Mouse (Mus musculus): Measurements from ENCODE around the gene Gm20388. TPM values are rescaled to one million over a fixed set of nuclear protein-coding genes. Genes with fewer than 3 reads are reported as not detected.

Gene Gm20388
- polyA plus RNA-seq, 1 experiment: 18.7 TPM

GRCm38 (mm10) chr8:122326114-122326542 lies 2415.5 kb downstream of the Gm20388 start:
- no peaks in the 10 kb centered on the region for H3K27me3 ChIP-seq (ENCODE audit: control insufficient read depth, insufficient read depth, low read length)

DNA sequence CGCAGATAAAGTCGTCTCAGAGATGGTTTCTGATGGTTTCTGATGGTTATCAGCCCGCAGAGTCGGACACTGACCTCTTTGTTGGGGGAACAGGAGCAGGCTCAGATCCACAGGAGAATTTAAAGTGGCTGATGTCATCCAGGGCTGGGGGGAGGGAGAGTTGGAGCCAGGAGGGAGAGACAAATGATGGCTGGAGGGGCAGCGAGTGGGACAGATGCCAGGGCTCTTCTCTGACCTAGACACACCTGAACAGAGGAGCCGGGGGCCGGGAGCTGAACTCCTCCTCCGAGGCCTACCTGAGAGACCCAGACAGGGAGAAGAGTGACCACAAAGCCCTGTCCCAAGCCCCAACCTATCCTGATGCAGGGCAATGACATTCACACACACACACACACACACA lies 2418.4 kb downstream of the Gm20388 start:
- no peak for DNase-seq
- Histone ChIP-seq H3K27me3 (ENCODE audit: control insufficient read depth, insufficient read depth, low read length) (no peaks in the 10 kb centered on the region), H3K27ac (ENCODE audit: insufficient read depth, low read length) (no peak overlapping the region), H3K4me3 (replicated peaks; ENCODE audit: insufficient read depth, low read depth, low read length) (no peak overlapping the region), H3K4me1 (ENCODE audit: control insufficient read depth, insufficient read depth, low read length) (peaks cover 9% of the 10 kb centered on the region)
- 79% methylated on average over 8 of the region's 8 CpGs for WGBS
- TF ChIP-seq CTCF (IDR thresholded peaks at IDR 0.05; ENCODE audit: borderline replicate concordance, insufficient read depth, low read depth, low read length): no peak
- TF ChIP-seq POLR2A (IDR thresholded peaks at IDR 0.05; ENCODE audit: borderline replicate concordance, insufficient read depth, low read length): no peak

More at GRCm38 (mm10) chr8:122326114-122326542, 2415.5 kb downstream of the Gm20388 start:
- no peak for DNase-seq
- Histone ChIP-seq H3K27ac (ENCODE audit: insufficient read depth, low read length) (no peak overlapping the region), H3K4me3 (replicated peaks; ENCODE audit: insufficient read depth, low read depth, low read length) (no peak overlapping the region), H3K4me1 (ENCODE audit: control insufficient read depth, insufficient read depth, low read length) (peaks cover 15% of the 10 kb centered on the region)
- TF ChIP-seq CTCF (IDR thresholded peaks at IDR 0.05; ENCODE audit: borderline replicate concordance, insufficient read depth, low read depth, low read length) (no peak), POLR2A (IDR thresholded peaks at IDR 0.05; ENCODE audit: borderline replicate concordance, insufficient read depth, low read length) (no peak)
- 85% methylated on average over 14 of the region's 14 CpGs for WGBS

- DNase-seq: no peak
- H3K27me3 ChIP-seq (ENCODE audit: control insufficient read depth, insufficient read depth, low read length): no peaks in the 10 kb centered on the region
- no peak overlapping the region for H3K27ac ChIP-seq (ENCODE audit: insufficient read depth, low read length)
- no peak for TF ChIP-seq CTCF (IDR thresholded peaks at IDR 0.05; ENCODE audit: borderline replicate concordance, insufficient read depth, low read depth, low read length)
- no peak for TF ChIP-seq POLR2A (IDR thresholded peaks at IDR 0.05; ENCODE audit: borderline replicate concordance, insufficient read depth, low read length)
- H3K4me3 ChIP-seq (replicated peaks; ENCODE audit: insufficient read depth, low read depth, low read length): no peak overlapping the region
- H3K4me1 ChIP-seq (ENCODE audit: control insufficient read depth, insufficient read depth, low read length): peaks cover 9% of the 10 kb centered on the region
- 86% methylated on average over 22 of the region's 22 CpGs for WGBS
Observed at GRCm38 (mm10) chr8:122329553-122330239, 2419.1 kb downstream of the Gm20388 start.

DNA sequence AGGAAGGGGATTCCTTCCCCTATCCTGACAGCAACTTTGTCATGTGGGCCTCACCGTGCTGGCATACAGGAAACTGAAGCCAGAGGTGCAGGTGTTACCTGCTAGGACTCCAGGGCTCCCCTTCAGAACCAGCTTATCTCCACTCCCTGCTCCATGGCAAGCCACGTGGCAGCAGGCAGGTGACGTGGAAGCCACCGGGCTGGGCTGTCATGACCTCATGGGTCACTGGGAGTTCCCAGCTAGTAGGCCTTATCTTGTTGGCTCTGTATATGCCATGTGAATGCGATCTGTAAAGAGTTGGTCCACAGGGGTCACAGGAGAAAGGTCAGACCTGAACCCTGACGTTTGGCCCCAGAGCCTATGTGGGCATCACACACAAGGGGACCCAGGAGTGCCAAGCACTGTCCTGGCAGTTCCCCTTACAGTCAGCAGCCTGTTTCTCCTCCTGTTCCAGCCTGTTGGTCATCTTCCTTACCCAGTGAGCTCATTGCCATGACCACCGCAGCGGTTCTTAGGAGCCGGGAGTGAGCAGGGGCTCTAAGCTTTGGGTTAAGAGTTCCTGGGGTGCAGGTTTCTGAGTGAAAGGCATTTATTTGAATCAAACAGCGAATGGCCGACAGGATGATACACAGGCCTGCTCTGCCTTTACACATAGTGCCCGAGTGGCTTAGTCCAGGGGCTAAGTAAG lies 2419.9 kb downstream of the Gm20388 start:
- WGBS: 88% methylated on average over 12 of the region's 12 CpGs
- H3K27ac ChIP-seq (ENCODE audit: insufficient read depth, low read length): no peak overlapping the region

GRCm38 (mm10) chr8:122331134-122331523 lies 2420.5 kb downstream of the Gm20388 start:
- TF ChIP-seq POLR2A (IDR thresholded peaks at IDR 0.05; ENCODE audit: borderline replicate concordance, insufficient read depth, low read length) (no peak), CTCF (IDR thresholded peaks at IDR 0.05; ENCODE audit: borderline replicate concordance, insufficient read depth, low read depth, low read length) (no peak)
- DNase-seq: no peak
- 65% methylated on average over 3 of the region's 3 CpGs for WGBS

More for the DNA sequence above, 2419.9 kb downstream of the Gm20388 start:
- TF ChIP-seq CTCF (IDR thresholded peaks at IDR 0.05; ENCODE audit: borderline replicate concordance, insufficient read depth, low read depth, low read length) (no peak), POLR2A (IDR thresholded peaks at IDR 0.05; ENCODE audit: borderline replicate concordance, insufficient read depth, low read length) (no peak)
- no peak for DNase-seq
- no peaks in the 10 kb centered on the region for H3K27me3 ChIP-seq (ENCODE audit: control insufficient read depth, insufficient read depth, low read length)
- H3K4me3 ChIP-seq (replicated peaks; ENCODE audit: insufficient read depth, low read depth, low read length): no peak overlapping the region
- H3K4me1 ChIP-seq (ENCODE audit: control insufficient read depth, insufficient read depth, low read length): peaks cover 9% of the 10 kb centered on the region

DNA sequence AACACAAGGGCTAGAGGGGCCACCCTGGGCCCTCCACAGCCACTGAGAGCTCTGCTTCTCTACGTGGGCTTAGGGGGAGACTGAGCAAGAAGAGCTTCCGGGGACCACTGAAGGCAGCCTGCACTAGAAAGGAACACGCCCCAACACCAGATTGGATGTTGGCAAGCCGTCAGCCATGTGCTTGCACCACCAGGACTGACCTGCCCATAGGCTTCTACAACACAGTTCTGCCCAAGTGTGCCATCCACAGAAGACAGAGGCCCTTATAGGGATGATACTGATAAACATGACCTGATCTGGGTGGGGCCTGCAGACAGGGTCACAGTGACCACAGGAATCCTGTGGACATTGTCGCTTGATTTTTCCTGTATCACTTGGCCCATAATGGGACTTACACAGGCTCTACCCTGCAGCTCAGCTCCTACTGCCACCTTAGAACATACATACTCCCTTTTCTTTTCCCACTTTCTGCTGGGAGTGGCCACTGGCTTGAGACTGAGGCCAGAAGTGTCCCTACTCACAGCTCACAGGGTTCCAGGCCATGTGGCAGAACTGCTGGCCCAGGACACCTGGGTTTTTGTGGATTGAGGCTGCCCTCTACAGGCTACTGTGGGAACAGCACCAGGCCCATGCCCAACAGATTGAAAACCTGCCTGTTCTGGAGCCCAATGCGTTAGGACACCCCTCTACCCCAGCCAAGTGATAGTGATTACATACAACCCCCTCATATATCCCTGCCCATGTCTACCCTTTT lies 2422.3 kb downstream of the Gm20388 start:
- Histone ChIP-seq H3K27ac (ENCODE audit: insufficient read depth, low read length) (no peak overlapping the region), H3K4me3 (replicated peaks; ENCODE audit: insufficient read depth, low read depth, low read length) (no peak overlapping the region), H3K4me1 (ENCODE audit: control insufficient read depth, insufficient read depth, low read length) (peaks cover 9% of the 10 kb centered on the region), H3K27me3 (ENCODE audit: control insufficient read depth, insufficient read depth, low read length) (no peaks in the 10 kb centered on the region; the same call in 1 of the 2 replicates)
- 50% methylated on average over 6 of the region's 6 CpGs for WGBS
- TF ChIP-seq POLR2A (IDR thresholded peaks at IDR 0.05; ENCODE audit: borderline replicate concordance, insufficient read depth, low read length) (no peak), CTCF (IDR thresholded peaks at IDR 0.05; ENCODE audit: borderline replicate concordance, insufficient read depth, low read depth, low read length) (peak; percentile 97)
- DNase-seq: peak; percentile 78 to 90

More at GRCm38 (mm10) chr8:122331134-122331523, 2420.5 kb downstream of the Gm20388 start:
- Histone ChIP-seq H3K27me3 (ENCODE audit: control insufficient read depth, insufficient read depth, low read length) (no peaks in the 10 kb centered on the region), H3K4me1 (ENCODE audit: control insufficient read depth, insufficient read depth, low read length) (peaks cover 9% of the 10 kb centered on the region), H3K27ac (ENCODE audit: insufficient read depth, low read length) (no peak overlapping the region), H3K4me3 (replicated peaks; ENCODE audit: insufficient read depth, low read depth, low read length) (no peak overlapping the region)

DNA sequence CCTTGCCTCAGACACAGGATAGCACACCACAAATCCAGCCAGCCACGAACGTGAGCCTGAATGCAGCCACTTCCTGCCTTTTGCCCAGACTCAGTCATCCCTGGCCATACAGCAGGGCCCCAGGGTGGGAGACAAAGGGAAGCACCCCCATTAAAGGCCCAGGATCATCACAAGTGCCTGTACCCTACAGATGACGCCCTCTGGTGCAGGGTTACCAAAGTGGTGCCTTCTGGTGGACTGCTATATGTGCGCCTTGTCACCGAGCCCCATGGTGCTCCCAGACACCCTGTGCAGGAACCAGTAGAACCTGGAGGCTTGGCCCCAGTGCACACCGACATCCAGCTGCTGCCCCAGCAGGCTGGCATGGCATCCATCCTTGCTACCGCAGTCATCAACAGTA lies 2422.9 kb downstream of the Gm20388 start:
- TF ChIP-seq CTCF (IDR thresholded peaks at IDR 0.05; ENCODE audit: borderline replicate concordance, insufficient read depth, low read depth, low read length): no peak
- TF ChIP-seq POLR2A (IDR thresholded peaks at IDR 0.05; ENCODE audit: borderline replicate concordance, insufficient read depth, low read length): no peak
- Histone ChIP-seq H3K4me1 (ENCODE audit: control insufficient read depth, insufficient read depth, low read length) (peaks cover 5% of the 10 kb centered on the region), H3K4me3 (replicated peaks; ENCODE audit: insufficient read depth, low read depth, low read length) (no peak overlapping the region), H3K27ac (ENCODE audit: insufficient read depth, low read length) (no peak overlapping the region), H3K27me3 (ENCODE audit: control insufficient read depth, insufficient read depth, low read length) (no peaks in the 10 kb centered on the region; the same call in 1 of the 2 replicates)
- 88% methylated on average over 7 of the region's 7 CpGs for WGBS
- DNase-seq: no peak
